Mouse (Mus musculus) macrophage (primary cell): Measurements from ENCODE around the gene Tiprl. TPM values are rescaled to one million over a fixed set of nuclear protein-coding genes. Genes with fewer than 3 reads are reported as not detected.

Source experiments
- H3K27ac ChIP-seq: fragments of 350-480 bp; formaldehyde crosslinking; 2 replicates; pipeline ENCODE4 v1.9.0; 2021
- H3K36me3 ChIP-seq: fragments of 350-480 bp; formaldehyde crosslinking; 2 replicates; pipeline ENCODE4 v1.9.0; 2021; ENCODE audit errors: inconsistent target
- H3K4me3 ChIP-seq: fragments of 350-480 bp; formaldehyde crosslinking; 2 replicates; pipeline ENCODE4 v1.9.0; 2021; ENCODE audit errors: inconsistent target
- H3K79me2 ChIP-seq: fragments of 350-480 bp; formaldehyde crosslinking; 2 replicates; pipeline ENCODE4 v1.9.0; 2021; ENCODE audit errors: inconsistent target
- WGBS: methylation state at CpG from one replicate; pipeline ENCODE4 v1.1.7; 2026; ENCODE audit warnings: inconsistent platforms; ENCODE audit not compliant: missing documents; 5-methylcytosine and 5-hydroxymethylcytosine counted together
- polyA plus RNA-seq: library from polyadenylated mRNA; stranded (reverse); fragments of 250-400 nt; gene quantifications from 3 replicates; pipeline ENCODE4 v1.2.4, GENCODE M21; 2018; ENCODE audit warnings: inconsistent platforms

Gene Tiprl
- polyA plus RNA-seq, 1 experiment from 2014 or later, result 37.4 TPM

- under 1% methylated on average over 69 of the region's 69 CpGs for WGBS
- Histone ChIP-seq H3K4me3 (peak within 1 kb of the TSS; percentile 55), H3K27ac (peak within 1 kb of the TSS; percentile 73), H3K36me3 (no peaks in the 10 kb centered on the region), H3K79me2 (peaks cover 42% of the 10 kb centered on the region)
These were observed 42.7 kb downstream of the Tiprl start, which contains the start of gene Sft2d2 for GRCm38 (mm10) chr1:165193880-165194661. Sft2d2 (minus strand) TSS chr1:165194438.

- Histone ChIP-seq H3K4me3 (peak overlapping the region; percentile 55), H3K36me3 (no peaks in the 10 kb centered on the region), H3K27ac (peak overlapping the region; percentile 73), H3K79me2 (peaks cover 48% of the 10 kb centered on the region)
- WGBS, result 2% methylated on average over 7 of the region's 7 CpGs
These were observed 43.4 kb downstream of the Tiprl start for GRCm38 (mm10) chr1:165193426-165193825.

GRCm38 (mm10) chr1:165192714-165193264 lies 44.0 kb downstream of the Tiprl start:
- Histone ChIP-seq H3K27ac (peak overlapping the region; percentile 73), H3K79me2 (peaks cover 54% of the 10 kb centered on the region), H3K4me3 (peak overlapping the region; percentile 55), H3K36me3 (no peaks in the 10 kb centered on the region)
- WGBS, result 9% methylated on average over 10 of the region's 10 CpGs

GRCm38 (mm10) chr1:165192102-165192501 lies 44.7 kb downstream of the Tiprl start:
- WGBS, result 29% methylated on average over 3 of the region's 4 CpGs
- Histone ChIP-seq H3K4me3 (peak overlapping the region; percentile 55; the same call in 1 of the 2 replicates), H3K79me2 (peaks cover 60% of the 10 kb centered on the region), H3K27ac (peak overlapping the region; percentile 73), H3K36me3 (no peaks in the 10 kb centered on the region)

GRCm38 (mm10) chr1:165191611-165192010 lies 45.2 kb downstream of the Tiprl start:
- Histone ChIP-seq H3K4me3 (no peak overlapping the region), H3K27ac (no peak overlapping the region), H3K36me3 (0 out of 2 replicates have a peak, but pooled peaks cover 2% of the 10 kb centered on the region), H3K79me2 (peaks cover 65% of the 10 kb centered on the region)
- 76% methylated on average over 13 of the region's 13 CpGs for WGBS

GRCm38 (mm10) chr1:165190571-165191273 lies 46.1 kb downstream of the Tiprl start:
- Histone ChIP-seq H3K79me2 (peaks cover 74% of the 10 kb centered on the region), H3K36me3 (peaks cover 8% of the 10 kb centered on the region; the same call in 1 of the 2 replicates)
- 97% methylated on average over 10 of the region's 10 CpGs for WGBS

GRCm38 (mm10) chr1:165190068-165190467 lies 46.7 kb downstream of the Tiprl start:
- no peak overlapping the region for H3K27ac ChIP-seq
- WGBS, result 92% methylated on average over 6 of the region's 6 CpGs
- no peak overlapping the region for H3K4me3 ChIP-seq
- H3K79me2 ChIP-seq, result peaks cover 81% of the 10 kb centered on the region
- H3K36me3 ChIP-seq, result peaks cover 13% of the 10 kb centered on the region

More at GRCm38 (mm10) chr1:165190571-165191273, 46.1 kb downstream of the Tiprl start:
- no peak overlapping the region for H3K4me3 ChIP-seq
- no peak overlapping the region for H3K27ac ChIP-seq

GRCm38 (mm10) chr1:165188806-165189580 lies 47.8 kb downstream of the Tiprl start:
- H3K27ac ChIP-seq, result no peak overlapping the region
- WGBS, result 85% methylated on average over 10 of the region's 10 CpGs
- peaks cover 86% of the 10 kb centered on the region for H3K79me2 ChIP-seq
- H3K4me3 ChIP-seq, result no peak overlapping the region
- H3K36me3 ChIP-seq, result peaks cover 24% of the 10 kb centered on the region

- 28% methylated on average over 5 of the region's 5 CpGs for WGBS
- peak overlapping the region; percentile 67 for H3K27ac ChIP-seq
- no peak overlapping the region for H3K4me3 ChIP-seq
- H3K79me2 ChIP-seq, result peaks cover 77% of the 10 kb centered on the region
- H3K36me3 ChIP-seq, result peaks cover 41% of the 10 kb centered on the region
These were observed 49.4 kb downstream of the Tiprl start for GRCm38 (mm10) chr1:165187357-165187756.

- Histone ChIP-seq H3K4me3 (no peak overlapping the region), H3K79me2 (peaks cover 68% of the 10 kb centered on the region), H3K27ac (peak overlapping the region; percentile 67), H3K36me3 (peaks cover 49% of the 10 kb centered on the region)
- WGBS, result over 99% methylated on average over 8 of the region's 12 CpGs
These were observed 50.3 kb downstream of the Tiprl start for GRCm38 (mm10) chr1:165186491-165186890.

GRCm38 (mm10) chr1:165185116-165185515 lies 51.7 kb downstream of the Tiprl start:
- WGBS, result 79% methylated on average over 7 of the region's 7 CpGs

GRCm38 (mm10) chr1:165184178-165184577 lies 52.6 kb downstream of the Tiprl start:
- Histone ChIP-seq H3K36me3 (peaks cover 59% of the 10 kb centered on the region), H3K27ac (no peak overlapping the region), H3K4me3 (no peak overlapping the region), H3K79me2 (peaks cover 45% of the 10 kb centered on the region)
- 93% methylated on average over 3 of the region's 3 CpGs for WGBS

More at GRCm38 (mm10) chr1:165185116-165185515, 51.7 kb downstream of the Tiprl start:
- Histone ChIP-seq H3K4me3 (no peak overlapping the region), H3K27ac (no peak overlapping the region), H3K79me2 (peaks cover 55% of the 10 kb centered on the region), H3K36me3 (peaks cover 56% of the 10 kb centered on the region)

GRCm38 (mm10) chr1:165183400-165183799 lies 53.4 kb downstream of the Tiprl start:
- WGBS, result 91% methylated on average over 6 of the region's 6 CpGs
- Histone ChIP-seq H3K36me3 (peaks cover 67% of the 10 kb centered on the region), H3K27ac (no peak overlapping the region), H3K4me3 (no peak overlapping the region), H3K79me2 (peaks cover 37% of the 10 kb centered on the region)

- H3K36me3 ChIP-seq, result peaks cover 68% of the 10 kb centered on the region
- H3K4me3 ChIP-seq, result no peak overlapping the region
- H3K79me2 ChIP-seq, result no peaks in the 10 kb centered on the region
- H3K27ac ChIP-seq, result no peak overlapping the region
- WGBS, result 97% methylated on average over 5 of the region's 5 CpGs
These were observed 57.5 kb downstream of the Tiprl start for GRCm38 (mm10) chr1:165179321-165179720.
